Mouse (Mus musculus): ENCODE data around the gene Gpr19. TPM values are rescaled to one million over a fixed set of nuclear protein-coding genes. Genes with fewer than 3 reads are reported as not detected.
A peak's percentile ranks its signal among the peaks of the same experiment; 100 is the strongest.

Gpr19 gene
- polyA plus RNA-seq, 1 experiment from 2014 or later: 8.4 TPM

- H3K27me3 ChIP-seq (replicated peaks): no peaks in the 10 kb centered on the region
- H3K9ac ChIP-seq: no peak overlapping the region
- no peaks in the 10 kb centered on the region for H3K9me3 ChIP-seq (replicated peaks)
- H3K36me3 ChIP-seq: no peaks in the 10 kb centered on the region
- WGBS (ENCODE audit: insufficient replicate concordance): 58% methylated on average over 2 of the region's 2 CpGs
- no peak overlapping the region for H3K27ac ChIP-seq
- no peak overlapping the region for H3K4me3 ChIP-seq
- no peak overlapping the region for H3K4me2 ChIP-seq
- peaks cover 10% of the 10 kb centered on the region for H3K4me1 ChIP-seq
- ATAC-seq: no peak
Observed at GRCm38 (mm10) chr6:134840346-134840745, 58.0 kb downstream of the Gpr19 start.

- Histone ChIP-seq H3K36me3 (no peaks in the 10 kb centered on the region), H3K4me2 (no peak overlapping the region), H3K4me1 (peaks cover 30% of the 10 kb centered on the region), H3K9ac (no peak overlapping the region), H3K4me3 (no peak overlapping the region), H3K27me3 (replicated peaks) (no peaks in the 10 kb centered on the region), H3K27ac (no peak overlapping the region), H3K9me3 (replicated peaks) (no peaks in the 10 kb centered on the region)
- no peak for ATAC-seq
- 75% methylated on average over 4 of the region's 4 CpGs for WGBS (ENCODE audit: insufficient replicate concordance)
Observed at GRCm38 (mm10) chr6:134838111-134838510, 60.3 kb downstream of the Gpr19 start.

- peak; percentile 47 for ATAC-seq
- peak overlapping the region; percentile 22; the same call in 1 of the 2 replicates for H3K9ac ChIP-seq
Observed at GRCm38 (mm10) chr6:134834585-134835251, 63.7 kb downstream of the Gpr19 start.

GRCm38 (mm10) chr6:134830776-134831175, 67.6 kb downstream of the Gpr19 start:
- Histone ChIP-seq H3K9ac (peak overlapping the region; percentile 85), H3K9me3 (replicated peaks) (no peaks in the 10 kb centered on the region), H3K36me3 (no peaks in the 10 kb centered on the region), H3K4me1 (peaks cover 57% of the 10 kb centered on the region), H3K4me3 (peak overlapping the region; percentile 82), H3K27ac (peak overlapping the region; percentile 94), H3K4me2 (peak overlapping the region; percentile 85), H3K27me3 (replicated peaks) (no peaks in the 10 kb centered on the region)
- no peak for ATAC-seq
- WGBS (ENCODE audit: insufficient replicate concordance): 2% methylated on average over 10 of the region's 10 CpGs

More at GRCm38 (mm10) chr6:134834585-134835251, 63.7 kb downstream of the Gpr19 start:
- Histone ChIP-seq H3K27ac (peak overlapping the region; percentile 79), H3K9me3 (replicated peaks) (no peaks in the 10 kb centered on the region), H3K36me3 (no peaks in the 10 kb centered on the region), H3K4me1 (peaks cover 56% of the 10 kb centered on the region), H3K27me3 (replicated peaks) (no peaks in the 10 kb centered on the region), H3K4me3 (no peak overlapping the region), H3K4me2 (peak overlapping the region; percentile 47)
- 47% methylated on average over 9 of the region's 9 CpGs for WGBS (ENCODE audit: insufficient replicate concordance)

- H3K4me2 ChIP-seq: peak within 1 kb of the TSS; percentile 85
- H3K27ac ChIP-seq: peak within 1 kb of the TSS; percentile 94
- no peaks in the 10 kb centered on the region for H3K36me3 ChIP-seq
- H3K27me3 ChIP-seq (replicated peaks): no peaks in the 10 kb centered on the region
- peak within 1 kb of the TSS; percentile 85 for H3K9ac ChIP-seq
- H3K4me1 ChIP-seq: peaks cover 53% of the 10 kb centered on the region
- no peaks in the 10 kb centered on the region for H3K9me3 ChIP-seq (replicated peaks)
- peak within 1 kb of the TSS; percentile 82 for H3K4me3 ChIP-seq
- under 1% methylated on average over 48 of the region's 58 CpGs for WGBS (ENCODE audit: insufficient replicate concordance)
- ATAC-seq: peak; percentile 96
Observed at GRCm38 (mm10) chr6:134829786-134830700, 68.3 kb downstream of the Gpr19 start, which contains the start of gene Crebl2. Gene Crebl2, plus strand, starts transcription at chr6:134830154.

- Histone ChIP-seq H3K4me1 (no peaks in the 10 kb centered on the region), H3K9ac (no peak overlapping the region), H3K4me2 (no peak overlapping the region), H3K36me3 (no peaks in the 10 kb centered on the region), H3K4me3 (no peak overlapping the region), H3K27ac (no peak overlapping the region), H3K9me3 (replicated peaks) (no peaks in the 10 kb centered on the region), H3K27me3 (replicated peaks) (no peaks in the 10 kb centered on the region)
- no peak for ATAC-seq
- 52% methylated on average over 10 of the region's 10 CpGs for WGBS (ENCODE audit: insufficient replicate concordance)
Observed at GRCm38 (mm10) chr6:134822844-134823243, 75.5 kb downstream of the Gpr19 start.

GRCm38 (mm10) chr6:134820411-134820810, 78.0 kb downstream of the Gpr19 start:
- peaks cover 10% of the 10 kb centered on the region; the same call in 1 of the 2 replicates for H3K27me3 ChIP-seq (replicated peaks)
- ATAC-seq: no peak
- no peak overlapping the region for H3K4me2 ChIP-seq
- H3K4me3 ChIP-seq: no peak overlapping the region
- H3K36me3 ChIP-seq: no peaks in the 10 kb centered on the region
- 56% methylated on average over 6 of the region's 6 CpGs for WGBS (ENCODE audit: insufficient replicate concordance)
- H3K4me1 ChIP-seq: no peaks in the 10 kb centered on the region
- H3K9ac ChIP-seq: no peak overlapping the region
- H3K27ac ChIP-seq: no peak overlapping the region
- no peaks in the 10 kb centered on the region for H3K9me3 ChIP-seq (replicated peaks)

GRCm38 (mm10) chr6:134819741-134820140, 78.6 kb downstream of the Gpr19 start:
- no peak overlapping the region for H3K4me3 ChIP-seq
- no peaks in the 10 kb centered on the region for H3K9me3 ChIP-seq (replicated peaks)
- no peaks in the 10 kb centered on the region for H3K36me3 ChIP-seq
- no peak overlapping the region for H3K4me2 ChIP-seq
- H3K27ac ChIP-seq: no peak overlapping the region
- 49% methylated on average over 5 of the region's 5 CpGs for WGBS (ENCODE audit: insufficient replicate concordance)
- no peak for ATAC-seq
- H3K27me3 ChIP-seq (replicated peaks): peaks cover 10% of the 10 kb centered on the region; the same call in 1 of the 2 replicates
- H3K4me1 ChIP-seq: no peaks in the 10 kb centered on the region
- no peak overlapping the region for H3K9ac ChIP-seq

Other genes starting within 250 kb of the Gpr19 start
- 6.6 and 6.7 TPM in 2 replicates for gene Dusp16, start 106.0 kb downstream of the Gpr19 start, polyA plus RNA-seq (2016; fragmentation: Nextera tagmentation; extraction: Ambion mirVana)
- 1.2 and 1.8 TPM in 2 replicates for gene Crebl2, start 68.4 kb downstream of the Gpr19 start, polyA plus RNA-seq (2016; fragmentation: Nextera tagmentation; extraction: Ambion mirVana)
- 9.5 and 9.9 TPM in 2 replicates for gene Cdkn1b, start 21.8 kb upstream of the Gpr19 start, polyA plus RNA-seq (2016; fragmentation: Nextera tagmentation; extraction: Ambion mirVana)
- 2.2 and 2.3 TPM in 2 replicates for gene Apold1, start 83.1 kb upstream of the Gpr19 start, polyA plus RNA-seq (2016; fragmentation: Nextera tagmentation; extraction: Ambion mirVana)
- 84.5 and 87.3 TPM in 2 replicates for gene Ddx47, start 113.0 kb upstream of the Gpr19 start, polyA plus RNA-seq (2016; fragmentation: Nextera tagmentation; extraction: Ambion mirVana)
- 0.64 and 0.74 TPM in 2 replicates for gene Gprc5a, start 167.1 kb upstream of the Gpr19 start, polyA plus RNA-seq (2016; fragmentation: Nextera tagmentation; extraction: Ambion mirVana)
- gene Gprc5d, start 219.7 kb upstream of the Gpr19 start, polyA plus RNA-seq (2016; fragmentation: Nextera tagmentation; extraction: Ambion mirVana): 0.10 TPM in 1 of 2 replicates, not detected in the other

All from liver, embryonic 12.5 days (tissue).